Comparison of ENCODE assay signal across 17 mouse cellular contexts in genomic region chr7:109218977-109219271, GRCm38 (mm10). TPM values are rescaled to one million over a fixed set of nuclear protein-coding genes. Genes with fewer than 3 reads are reported as not detected.
DNase-seq lines count a peak whose midpoint lies in the region; ATAC-seq and TF ChIP-seq lines count a peak whose summit lies in the region.
"Had no signal": no experiment of that assay in that cellular context is flagged by ENCODE, and none has a peak within 500 bp of the region (broad histone marks: within the 10 kb centered on the region; RNA-seq: fewer than 3 reads in every experiment).

No protein-coding gene starts in this region.

- H3K9ac ChIP-seq in forebrain, embryonic 13.5 days: no peak overlapping the region
- H3K9ac ChIP-seq in neural tube, embryonic 11.5 days (ENCODE audit: low read length): no peak overlapping the region
- no peak overlapping the region for H3K9ac ChIP-seq in neural tube, embryonic 15.5 days (replicated peaks)
- no peak overlapping the region for H3K9ac ChIP-seq in hindbrain, postnatal 0 days (replicated peaks; ENCODE audit: low read length)
- H3K9ac ChIP-seq: embryonic facial prominence, embryonic 13.5 days; liver, embryonic 12.5 days had no signal

- no peaks in the 10 kb centered on the region for H3K36me3 ChIP-seq in forebrain, embryonic 10.5 days (replicated peaks)
- no peaks in the 10 kb centered on the region for H3K36me3 ChIP-seq in forebrain, embryonic 13.5 days (ENCODE audit: poor library complexity, severe bottlenecking)
- no peaks in the 10 kb centered on the region for H3K36me3 ChIP-seq in neural tube, embryonic 11.5 days (ENCODE audit: control insufficient read depth, insufficient read depth, low read length)
- H3K36me3 ChIP-seq in neural tube, embryonic 15.5 days: no peaks in the 10 kb centered on the region
- H3K36me3 ChIP-seq in hindbrain, postnatal 0 days (ENCODE audit: insufficient read depth, low read length): no peaks in the 10 kb centered on the region
- H3K36me3 ChIP-seq: embryonic facial prominence, embryonic 13.5 days; liver, embryonic 12.5 days had no signal

- no peak for TF ChIP-seq CTCF in hindbrain, postnatal 0 days (IDR thresholded peaks at IDR 0.05; ENCODE audit: low read depth)

- no peak overlapping the region for H3K4me3 ChIP-seq in forebrain, embryonic 10.5 days
- H3K4me3 ChIP-seq in forebrain, embryonic 13.5 days: no peak overlapping the region
- no peak overlapping the region for H3K4me3 ChIP-seq in neural tube, embryonic 11.5 days (ENCODE audit: low read depth, low read length)
- H3K4me3 ChIP-seq in neural tube, embryonic 15.5 days (replicated peaks): no peak overlapping the region
- no peak overlapping the region for H3K4me3 ChIP-seq in hindbrain, postnatal 0 days (ENCODE audit: low read length)
- H3K4me3 ChIP-seq: embryonic facial prominence, embryonic 13.5 days; layer of hippocampus, adult 2 months; liver, embryonic 12.5 days had no signal

- DNase-seq in forebrain, embryonic 10.5 days (ENCODE audit: extremely low spot score, low spot score): no peak
- peak; percentile 21 for DNase-seq in neural tube, embryonic 11.5 days (ENCODE audit: low spot score)
- no peak for DNase-seq in hindbrain, postnatal 0 days (ENCODE audit: low spot score)
- DNase-seq in gastrocnemius, postnatal 36 days: no peak
- DNase-seq in urinary bladder, postnatal 10 days (ENCODE audit: low spot score): no peak
- DNase-seq in ovary, postnatal 36 days (ENCODE audit: low spot score): no peak
- DNase-seq: adrenal gland, adult 2 months; cerebellum, postnatal 10 days; gastrocnemius, postnatal 14 days; kidney, adult 8-10 months; lung, postnatal 14 days had no signal

- H3K4me1 ChIP-seq in forebrain, embryonic 10.5 days: peaks cover 28% of the 10 kb centered on the region
- H3K4me1 ChIP-seq in forebrain, embryonic 13.5 days: peaks cover 10% of the 10 kb centered on the region; the same call in 1 of the 2 replicates
- no peaks in the 10 kb centered on the region for H3K4me1 ChIP-seq in neural tube, embryonic 11.5 days (ENCODE audit: control insufficient read depth, insufficient read depth, low read length)
- peaks cover 30% of the 10 kb centered on the region for H3K4me1 ChIP-seq in neural tube, embryonic 15.5 days
- no peaks in the 10 kb centered on the region for H3K4me1 ChIP-seq in hindbrain, postnatal 0 days (ENCODE audit: insufficient read depth, low read length)
- H3K4me1 ChIP-seq: embryonic facial prominence, embryonic 13.5 days; liver, embryonic 12.5 days had no signal

- H3K27me3 ChIP-seq in forebrain, embryonic 10.5 days (ENCODE audit: poor library complexity, severe bottlenecking): peaks cover 98% of the 10 kb centered on the region
- H3K27me3 ChIP-seq in forebrain, embryonic 13.5 days: peaks cover 76% of the 10 kb centered on the region
- H3K27me3 ChIP-seq in neural tube, embryonic 11.5 days (ENCODE audit: control insufficient read depth, insufficient read depth, low read length): no peaks in the 10 kb centered on the region
- peaks cover 7% of the 10 kb centered on the region; the same call in 1 of the 2 replicates for H3K27me3 ChIP-seq in neural tube, embryonic 15.5 days (replicated peaks)
- no peaks in the 10 kb centered on the region for H3K27me3 ChIP-seq in hindbrain, postnatal 0 days (ENCODE audit: insufficient read depth, low read length)
- H3K27me3 ChIP-seq: embryonic facial prominence, embryonic 13.5 days; liver, embryonic 12.5 days had no signal

- WGBS in forebrain, embryonic 10.5 days: 9% methylated on average over 5 of the region's 5 CpGs
- WGBS in forebrain, embryonic 13.5 days: 4% methylated on average over 5 of the region's 5 CpGs
- 15% methylated on average over 5 of the region's 5 CpGs for WGBS in neural tube, embryonic 11.5 days
- WGBS in neural tube, embryonic 15.5 days: 18% methylated on average over 5 of the region's 5 CpGs
- WGBS in hindbrain, postnatal 0 days: 23% methylated on average over 5 of the region's 5 CpGs

- intact Hi-C loops in gastrocnemius, postnatal 36 days (cut with DNase I): loop anchor here (1.0 kb wide), 1 partner anchor 80 kb away; no protein-coding TSS in a partner anchor

- no peaks in the 10 kb centered on the region; the same call in 1 of the 2 replicates for H3K9me3 ChIP-seq in forebrain, embryonic 10.5 days
- no peaks in the 10 kb centered on the region for H3K9me3 ChIP-seq in forebrain, embryonic 13.5 days (replicated peaks)
- no peaks in the 10 kb centered on the region for H3K9me3 ChIP-seq in neural tube, embryonic 11.5 days (ENCODE audit: control insufficient read depth, low read length)
- H3K9me3 ChIP-seq in neural tube, embryonic 15.5 days (replicated peaks): no peaks in the 10 kb centered on the region
- no peaks in the 10 kb centered on the region for H3K9me3 ChIP-seq in hindbrain, postnatal 0 days (ENCODE audit: low read length)
- H3K9me3 ChIP-seq: embryonic facial prominence, embryonic 13.5 days; liver, embryonic 12.5 days had no signal

- peak overlapping the region; percentile 72 for H3K27ac ChIP-seq in forebrain, embryonic 10.5 days
- H3K27ac ChIP-seq in forebrain, embryonic 13.5 days: no peak overlapping the region
- no peak overlapping the region for H3K27ac ChIP-seq in neural tube, embryonic 11.5 days (ENCODE audit: low read depth, low read length)
- H3K27ac ChIP-seq in neural tube, embryonic 15.5 days (replicated peaks): no peak overlapping the region
- no peak overlapping the region for H3K27ac ChIP-seq in hindbrain, postnatal 0 days
- H3K27ac ChIP-seq: embryonic facial prominence, embryonic 13.5 days; layer of hippocampus, adult 2 months; liver, embryonic 12.5 days had no signal

- ATAC-seq in forebrain, embryonic 13.5 days: no peak; the same call in 1 of the 2 replicates
- peak; percentile 29; the same call in 1 of the 2 replicates for ATAC-seq in neural tube, embryonic 11.5 days (ENCODE audit: insufficient read depth, low FRiP score, low TSS enrichment)
- no peak for ATAC-seq in neural tube, embryonic 15.5 days (ENCODE audit: low FRiP score)
- peak; percentile 14; the same call in 1 of the 2 replicates for ATAC-seq in hindbrain, postnatal 0 days
- ATAC-seq: liver, embryonic 12.5 days had no signal

- no peak overlapping the region for H3K4me2 ChIP-seq in forebrain, embryonic 13.5 days
- no peak overlapping the region for H3K4me2 ChIP-seq in neural tube, embryonic 11.5 days (ENCODE audit: low read depth)
- no peak overlapping the region for H3K4me2 ChIP-seq in neural tube, embryonic 15.5 days
- H3K4me2 ChIP-seq in hindbrain, postnatal 0 days (ENCODE audit: low read depth, low read length): no peak overlapping the region
- H3K4me2 ChIP-seq: embryonic facial prominence, embryonic 13.5 days; heart, embryonic 11.5 days; liver, embryonic 12.5 days had no signal

RNA-seq across cellular contexts. Expression of gene Lmo1, which starts 43.9 kb away (rescaled TPM):
- polyA plus RNA-seq in forebrain, embryonic 10.5 days (2016; fragmentation: Nextera tagmentation; extraction: Ambion mirVana): 21.9 and 29.6 TPM in 2 replicates
- 36.5 and 50.5 TPM in 2 replicates for polyA plus RNA-seq in forebrain, embryonic 13.5 days (2015; fragmentation: Nextera tagmentation; extraction: Ambion mirVana)
- 23.4 and 25.0 TPM in 2 replicates for polyA plus RNA-seq in neural tube, embryonic 11.5 days (2014; fragmentation: Nextera tagmentation; extraction: Ambion mirVana)
- 26.9 and 37.1 TPM in 2 replicates for polyA plus RNA-seq in neural tube, embryonic 15.5 days (2015; fragmentation: Nextera tagmentation; extraction: Ambion mirVana)
- total RNA-seq in hindbrain, postnatal 0 days (2014; rRNA removed): 53.0 and 83.8 TPM in 2 replicates
- polyA plus RNA-seq in hindbrain, postnatal 0 days (2015; fragmentation: Nextera tagmentation; extraction: Ambion mirVana): 45.5 and 48.4 TPM in 2 replicates
- total RNA-seq in gastrocnemius, postnatal 36 days (2021): 1 to 10 TPM; 2.3 to 2.8 TPM

Comparison
In these comparisons a context has a peak if more than half of its experiments do, and no peak if none do; other contexts are left out.
1. ATAC-seq: peak in neural tube, embryonic 11.5 days (single experiment) and hindbrain, postnatal 0 days (single experiment); none in forebrain, embryonic 13.5 days (single experiment) and neural tube, embryonic 15.5 days (single experiment).